Comparison of ENCODE assay signal across 8 mouse cellular contexts in genomic region chr17:85090120-85091099, GRCm38 (mm10). TPM values are rescaled to one million over a fixed set of nuclear protein-coding genes. Genes with fewer than 3 reads are reported as not detected.
DNase-seq lines count a peak whose midpoint lies in the region; ATAC-seq and TF ChIP-seq lines count a peak whose summit lies in the region.

Gene Prepl (minus strand): TSS chr17:85090241.
Gene Camkmt (plus strand): TSS chr17:85090552.

- H3K36me3 ChIP-seq in hindbrain, embryonic 13.5 days, result no peaks in the 10 kb centered on the region

- ATAC-seq in Patski, result peak; percentile 93
- ATAC-seq in hindbrain, embryonic 13.5 days (ENCODE audit: low FRiP score), result peak; percentile 99

- peak within 1 kb of the TSS; percentile 79 for H3K4me2 ChIP-seq in hindbrain, embryonic 13.5 days

- WGBS in hindbrain, embryonic 13.5 days, result under 1% methylated on average over 63 of the region's 63 CpGs

- POLR2A ChIA-PET in Patski (lab: Charles Lee), result interaction anchor here (0.7 kb wide), 1 partner anchor 63 kb away, joined by 4 read pairs; no protein-coding TSS in a partner anchor

- peak within 1 kb of the TSS; percentile 92 for H3K9ac ChIP-seq in hindbrain, embryonic 13.5 days

- peak; percentile 92 for DNase-seq in Patski (ENCODE audit: low read depth, low spot score)
- peak; percentile 97 for DNase-seq in cerebellum, postnatal 14 days
- peak; percentile 92 to 93 for DNase-seq in frontal cortex, postnatal 14 days (ENCODE audit: low spot score in 2 of 2)
- peak; percentile 82 to 84 for DNase-seq in layer of hippocampus, postnatal 25 days (ENCODE audit: extremely low spot score in 1 of 2, low spot score in 1 of 2)
- peak; percentile 98 for DNase-seq in lung, postnatal 25 days (ENCODE audit: low spot score)
- DNase-seq in retina, embryonic 14.5 days (ENCODE audit: low spot score), result peak; percentile 98
- DNase-seq in thymus, postnatal 4 days, result peak; percentile 92

- CTCF ChIA-PET in Patski (lab: Charles Lee), result interaction anchor here (1.4 kb wide), 1 partner anchor 22 kb away, joined by 4 read pairs; no protein-coding TSS in a partner anchor

- in situ Hi-C loops in Patski (cut with MboI; ENCODE audit: low pct_unique_long_range_greater_than_20kb), result no loop called here

- TF ChIP-seq CTCF in Patski (IDR thresholded peaks at IDR 0.05), result no peak

- H3K9me3 ChIP-seq in hindbrain, embryonic 13.5 days, result no peaks in the 10 kb centered on the region

- H3K27ac ChIP-seq in hindbrain, embryonic 13.5 days, result peak within 1 kb of the TSS; percentile 95

- peaks cover 24% of the 10 kb centered on the region for H3K4me1 ChIP-seq in hindbrain, embryonic 13.5 days (replicated peaks)

- peak within 1 kb of the TSS; percentile 93 for H3K4me3 ChIP-seq in hindbrain, embryonic 13.5 days

- H3K27me3 ChIP-seq in Patski, result no peaks in the 10 kb centered on the region
- H3K27me3 ChIP-seq in hindbrain, embryonic 13.5 days, result no peaks in the 10 kb centered on the region

RNA-seq across cellular contexts. Expression of gene Prepl, which starts in this region (rescaled TPM):
- polyA plus RNA-seq in Patski (2021), result 75.8 TPM
- polyA plus RNA-seq in hindbrain, embryonic 13.5 days (2015; fragmentation: Nextera tagmentation; extraction: Ambion mirVana), result 83.0 and 83.1 TPM in 2 replicates
- total RNA-seq in layer of hippocampus, postnatal 25 days (2021), result 100 to 1,000 TPM; 347 to 356 TPM

RNA-seq across cellular contexts. Expression of gene Camkmt, which starts in this region (rescaled TPM):
- 6.9 TPM for polyA plus RNA-seq in Patski (2021)
- 18.3 and 18.7 TPM in 2 replicates for polyA plus RNA-seq in hindbrain, embryonic 13.5 days (2015; fragmentation: Nextera tagmentation; extraction: Ambion mirVana)
- total RNA-seq in layer of hippocampus, postnatal 25 days (2021), result 10 to 100 TPM; 11.8 to 13.5 TPM

Comparison
In these comparisons a context has a peak if more than half of its experiments do, and no peak if none do; other contexts are left out.
1. Peak in every context shown above with its lines: DNase-seq, ATAC-seq, H3K4me3 ChIP-seq and H3K27ac ChIP-seq.